Mouse (Mus musculus) CD4-positive, CD25-positive, alpha-beta regulatory T cell, adult 4 months (primary cell): ENCODE measurements around the gene Psmd9. TPM values are rescaled to one million over a fixed set of nuclear protein-coding genes. Genes with fewer than 3 reads are reported as not detected.

Experiments used
- ATAC-seq: one replicate; pipeline ENCODE4 v1.8.0; 2017
- polyA plus RNA-seq, 2 experiments: library from polyadenylated mRNA; unstranded; fragments of 100-300 nt; shearing (Covaris generic); gene quantifications; one replicate each; pipeline ENCODE4 v1.2.1; 2017

Gene Psmd9
- polyA plus RNA-seq, 2 experiments from 2014 or later = 36.5 to 41.5 TPM

DNA sequence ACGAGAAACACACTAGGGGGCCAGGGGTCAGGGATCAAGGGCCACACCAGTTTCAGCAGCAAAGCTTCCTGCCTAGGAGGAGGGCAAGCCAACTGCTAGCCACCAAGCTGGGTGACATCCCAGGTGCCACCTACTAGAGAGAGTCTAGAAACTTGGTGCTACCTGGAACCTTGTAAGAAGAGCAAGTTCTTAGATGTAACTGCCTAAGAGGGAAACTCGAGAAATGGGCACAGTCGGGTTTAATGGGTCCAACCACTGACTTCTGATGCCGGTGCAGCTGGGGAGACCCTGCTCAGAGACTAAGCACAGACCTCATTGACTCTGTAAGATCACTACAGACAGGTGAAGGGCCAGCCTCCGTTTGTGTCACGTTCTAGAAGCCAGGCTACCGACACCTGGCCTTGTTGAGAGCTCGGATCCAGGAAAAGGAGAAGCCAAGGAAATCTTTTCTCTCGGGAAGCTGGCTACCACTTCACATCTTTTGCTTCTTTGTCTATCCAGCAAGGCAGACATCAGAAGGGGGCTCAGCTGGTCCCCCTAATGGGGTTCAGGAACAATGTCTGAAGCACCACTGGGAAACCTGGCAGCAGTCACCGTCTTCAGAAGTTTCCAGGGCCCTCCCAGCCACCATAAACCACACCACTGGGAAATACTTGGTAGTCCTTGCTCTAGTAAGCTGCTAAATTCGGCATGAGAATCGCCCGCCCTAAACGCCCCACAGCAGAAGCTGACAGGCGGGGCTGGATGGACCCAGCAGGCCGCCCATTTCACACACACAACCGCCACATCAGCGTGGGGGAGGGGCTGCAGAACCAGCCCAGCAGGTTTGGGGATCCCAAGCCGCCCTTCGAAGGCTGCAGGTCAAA is 31.9 kb upstream of the Psmd9 start:
- no peak for ATAC-seq

- ATAC-seq = no peak
Measured at GRCm38 (mm10) chr5:123137910-123138229, 31.3 kb upstream of the Psmd9 start.

DNA sequence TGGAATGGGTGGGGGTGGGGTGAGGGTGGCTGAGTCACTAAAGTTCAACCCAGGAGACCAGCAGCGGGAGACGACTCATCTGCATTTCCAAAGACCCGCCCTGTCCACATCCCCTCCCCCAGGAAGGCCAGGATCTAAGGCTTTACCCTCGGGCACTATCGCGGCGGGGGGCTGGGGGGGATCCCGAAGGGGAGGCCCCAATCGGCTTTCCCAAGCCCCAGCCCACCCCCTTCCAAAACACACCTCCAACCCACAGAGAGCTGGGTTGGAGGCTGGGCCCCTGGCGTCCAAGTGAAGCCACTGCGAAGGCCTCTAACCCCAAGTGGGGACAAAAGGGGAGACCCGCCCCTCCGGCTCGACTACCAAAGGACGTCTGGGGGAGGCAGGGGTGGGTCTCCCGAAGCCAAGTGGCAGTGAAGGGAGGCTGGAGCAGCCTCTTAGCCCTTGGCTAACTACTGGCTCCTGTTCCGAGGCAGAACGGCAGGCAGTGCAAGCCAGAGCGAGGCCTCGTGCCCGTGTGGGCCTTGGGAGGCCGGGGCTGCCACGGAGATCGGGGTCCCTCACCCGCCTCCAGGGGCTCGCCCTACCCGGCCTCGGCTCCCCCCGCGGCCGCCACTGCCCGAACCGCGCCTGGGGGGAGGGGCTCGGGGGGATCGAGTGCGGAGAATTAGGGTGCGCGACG is 30.8 kb upstream of the Psmd9 start:
- no peak for ATAC-seq

DNA sequence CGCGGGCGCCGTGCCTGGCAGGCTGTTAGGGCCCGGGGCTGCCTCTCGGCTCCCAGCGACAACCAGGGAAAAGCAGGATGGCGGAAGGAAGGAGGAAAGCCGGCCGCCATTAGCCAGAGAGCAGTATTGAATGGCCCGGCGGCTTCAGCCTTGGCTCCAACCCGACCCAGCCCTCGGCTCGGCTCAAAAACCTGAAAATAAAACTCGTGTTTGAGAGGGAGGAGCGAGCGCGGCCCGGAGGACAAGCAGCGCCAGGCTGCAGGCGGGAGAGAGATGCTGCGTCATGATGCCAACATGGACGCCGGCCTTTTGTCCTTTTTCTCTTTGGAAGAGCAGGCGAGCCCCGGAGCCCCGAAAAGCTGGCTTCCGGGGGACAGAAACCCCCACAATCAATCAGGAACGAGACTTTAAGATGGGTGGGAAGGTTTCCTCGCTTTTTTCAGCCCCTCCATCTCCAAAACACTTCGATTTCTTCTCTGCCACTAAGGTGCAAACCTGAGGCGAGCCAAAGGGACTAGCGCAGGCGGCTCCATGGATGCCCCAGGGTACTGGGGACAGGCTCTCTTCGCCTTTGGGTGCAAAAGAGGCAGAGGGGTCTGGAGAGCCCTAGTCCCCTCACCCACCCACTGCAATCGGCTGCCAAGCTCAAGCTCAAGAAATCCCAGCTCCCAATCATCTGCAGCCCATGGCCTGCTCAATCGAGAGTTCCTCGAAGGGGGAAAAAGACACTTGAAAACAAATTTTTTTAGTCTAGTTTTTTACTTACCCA is 30.1 kb upstream of the Psmd9 start:
- ATAC-seq = peak; percentile 31

- no peak for ATAC-seq
Measured at GRCm38 (mm10) chr5:123139722-123140627, 29.2 kb upstream of the Psmd9 start.

DNA sequence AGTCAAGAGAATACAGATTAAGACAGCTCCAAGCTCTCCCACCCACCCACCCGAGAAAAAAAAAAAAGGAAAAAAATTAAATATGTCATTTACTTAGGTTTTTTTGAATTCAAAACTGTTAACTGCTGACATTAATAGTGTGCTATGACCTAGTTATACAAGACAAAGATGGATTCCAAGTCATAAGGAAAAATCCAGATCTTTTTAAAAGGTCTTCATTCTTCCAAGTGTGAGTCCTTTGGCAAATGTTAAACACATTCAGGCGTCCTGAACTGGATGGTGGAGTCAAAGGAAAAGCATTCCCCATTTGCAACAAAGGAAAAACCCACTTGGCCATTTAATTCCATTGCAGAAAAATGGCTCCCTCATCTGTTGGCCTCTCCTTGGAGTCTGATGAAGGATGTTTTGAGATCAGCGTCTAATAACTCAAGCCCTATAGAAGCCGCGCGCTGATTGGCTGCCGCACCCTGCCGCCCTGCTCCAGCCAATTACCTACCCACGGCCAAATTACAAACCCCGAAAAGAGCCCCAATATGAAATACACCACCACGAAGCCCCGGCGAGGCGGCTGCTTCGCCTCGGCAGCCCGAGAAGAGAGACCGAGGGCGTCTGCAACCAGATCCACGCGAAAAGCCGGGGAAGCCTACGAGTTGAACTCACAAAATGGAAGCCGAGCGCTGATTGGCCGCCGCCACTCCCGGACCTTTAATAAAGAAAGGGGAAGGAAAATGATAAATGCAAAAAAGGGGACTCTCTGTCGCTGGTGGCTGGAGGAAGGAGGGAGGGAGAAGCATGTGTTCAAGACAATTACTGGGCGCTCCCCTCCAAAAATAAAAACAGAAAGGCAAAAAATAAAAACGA is 28.3 kb upstream of the Psmd9 start:
- peak; percentile 72 for ATAC-seq

DNA sequence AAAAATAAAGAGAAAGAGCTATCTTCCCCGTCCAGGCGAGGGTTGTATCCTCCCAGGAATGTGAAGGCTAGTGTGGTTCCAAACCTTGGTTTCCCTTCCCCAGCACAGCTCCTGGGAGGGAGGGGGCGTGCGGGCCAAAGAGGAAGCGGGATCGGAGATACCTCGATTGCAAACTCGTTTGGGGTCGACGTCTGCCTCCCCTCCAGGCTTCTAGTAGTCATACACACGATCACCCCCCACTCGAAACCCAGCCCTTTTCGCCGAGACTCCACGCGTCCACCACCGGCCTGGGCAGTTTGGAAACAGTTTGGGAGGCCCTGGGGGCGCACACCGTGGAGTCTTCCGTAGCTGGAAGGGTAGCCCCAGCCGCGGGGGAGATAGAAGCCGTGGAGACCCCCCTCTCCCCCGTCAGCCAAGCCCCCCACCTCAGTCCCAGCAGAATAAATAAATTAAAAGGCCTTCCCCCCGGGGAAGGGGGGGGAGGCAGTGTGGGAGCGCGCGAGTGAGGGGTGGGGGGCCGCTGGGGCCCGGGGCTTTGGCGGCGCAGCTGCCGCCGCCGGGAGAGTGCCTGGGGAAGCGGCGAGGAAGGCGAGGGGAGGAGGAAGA is 27.6 kb upstream of the Psmd9 start:
- ATAC-seq = no peak

DNA sequence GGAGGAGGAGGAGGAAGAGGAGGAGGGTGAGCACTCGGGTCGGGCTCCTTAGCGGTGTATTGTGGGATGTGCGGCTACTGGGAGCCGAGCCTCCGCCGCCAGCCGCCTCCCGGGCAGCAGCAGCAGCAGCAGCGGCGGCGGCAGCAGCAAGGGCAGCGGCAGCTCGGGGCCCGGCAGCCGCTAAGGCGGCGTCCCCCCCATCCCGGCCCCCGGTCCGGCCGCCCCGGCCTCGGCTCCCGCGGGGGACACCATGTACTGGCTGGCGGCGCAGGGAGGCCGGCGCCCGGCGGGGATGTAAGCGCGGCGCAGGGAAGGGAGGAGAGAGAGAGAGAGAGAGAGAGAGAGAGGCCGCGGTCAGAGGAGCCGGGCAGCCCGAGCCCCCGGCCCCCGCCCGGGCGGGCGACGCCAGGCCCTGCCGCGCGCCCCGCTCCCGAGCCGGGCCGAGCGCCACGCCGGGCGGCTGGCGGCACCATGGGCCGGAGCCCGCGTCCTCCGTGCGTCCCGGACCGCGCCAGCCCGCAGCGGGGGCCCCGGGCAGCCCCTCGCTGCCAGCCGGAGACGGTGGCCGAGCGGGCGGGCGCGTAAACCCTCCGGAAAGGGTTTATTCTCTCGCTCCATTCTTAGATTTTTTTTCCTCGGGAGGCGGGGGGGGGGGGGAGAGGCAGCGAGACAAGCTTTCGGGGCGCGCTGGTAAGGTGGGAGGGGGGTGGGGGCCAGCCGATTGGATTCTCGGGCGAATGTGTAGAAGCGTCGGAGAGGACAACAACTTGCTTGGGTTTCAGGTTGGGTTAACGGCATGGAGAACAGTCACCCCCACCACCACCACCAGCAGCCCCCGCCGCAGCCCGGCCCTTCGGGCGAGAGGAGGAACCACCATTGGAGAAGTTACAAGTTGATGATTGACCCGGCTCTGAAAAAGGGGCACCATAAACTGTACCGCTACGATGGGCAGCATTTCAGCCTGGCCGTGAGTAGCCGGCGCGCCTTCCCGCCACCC is 26.8 kb upstream of the Psmd9 start, which contains the start of gene Setd1b:
Gene Setd1b (plus strand): TSS at position 33 of the 997 bp plus-strand sequence.
- no peak for ATAC-seq

GRCm38 (mm10) chr5:123143251-123143970 is 25.8 kb upstream of the Psmd9 start:
- no peak for ATAC-seq

GRCm38 (mm10) chr5:123143971-123144745 is 25.1 kb upstream of the Psmd9 start:
- no peak for ATAC-seq

GRCm38 (mm10) chr5:123144746-123145590 is 24.2 kb upstream of the Psmd9 start:
- ATAC-seq = peak; percentile 48

DNA sequence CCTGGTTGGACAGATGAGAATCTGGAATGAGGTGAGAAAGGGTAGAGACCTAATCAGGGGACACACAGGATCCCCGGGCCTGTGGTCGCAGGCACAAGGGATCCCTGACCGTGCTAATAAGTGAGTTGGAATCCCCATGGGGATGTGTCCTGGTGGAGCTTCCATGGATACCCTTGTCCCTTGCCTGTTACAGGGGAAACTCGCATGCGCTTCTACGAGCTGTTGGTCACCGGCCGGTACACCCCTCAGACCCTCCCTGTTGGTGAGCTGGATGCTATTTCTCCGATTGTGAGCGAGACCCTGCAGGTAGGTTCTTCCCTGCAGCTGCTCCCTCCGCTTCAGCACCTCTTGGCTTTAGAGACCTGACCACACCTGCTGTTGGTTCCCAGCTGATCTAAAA is 22.9 kb upstream of the Psmd9 start:
- ATAC-seq = no peak

DNA sequence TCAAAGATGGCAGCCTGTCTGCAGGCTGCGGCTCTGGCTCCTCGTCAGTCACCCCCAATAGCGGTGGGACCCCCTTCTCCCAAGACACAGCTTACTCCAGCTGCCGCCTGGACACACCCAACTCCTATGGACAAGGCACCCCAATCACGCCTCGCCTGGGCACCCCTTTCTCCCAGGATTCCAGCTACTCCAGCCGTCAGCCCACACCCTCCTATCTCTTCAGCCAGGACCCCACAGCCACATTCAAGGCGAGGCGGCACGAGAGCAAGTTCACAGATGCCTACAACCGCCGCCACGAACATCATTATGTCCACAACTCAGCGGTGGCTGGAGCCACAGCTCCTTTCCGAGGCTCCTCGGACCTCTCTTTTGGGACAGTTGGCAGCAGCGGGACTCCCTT is 21.6 kb upstream of the Psmd9 start:
- no peak for ATAC-seq

GRCm38 (mm10) chr5:123148073-123148722 is 21.0 kb upstream of the Psmd9 start:
- no peak for ATAC-seq

- ATAC-seq = peak; percentile 53
Measured at GRCm38 (mm10) chr5:123149451-123150400, 19.5 kb upstream of the Psmd9 start.
